Mouse (Mus musculus): ENCODE measurements around the gene Kctd21. TPM values are rescaled to one million over a fixed set of nuclear protein-coding genes. Genes with fewer than 3 reads are reported as not detected.
A peak's percentile ranks its signal among the peaks of the same experiment; 100 is the strongest.

Gene Kctd21
- polyA plus RNA-seq, 1 experiment from 2014 or later, result 5.4 TPM

DNA sequence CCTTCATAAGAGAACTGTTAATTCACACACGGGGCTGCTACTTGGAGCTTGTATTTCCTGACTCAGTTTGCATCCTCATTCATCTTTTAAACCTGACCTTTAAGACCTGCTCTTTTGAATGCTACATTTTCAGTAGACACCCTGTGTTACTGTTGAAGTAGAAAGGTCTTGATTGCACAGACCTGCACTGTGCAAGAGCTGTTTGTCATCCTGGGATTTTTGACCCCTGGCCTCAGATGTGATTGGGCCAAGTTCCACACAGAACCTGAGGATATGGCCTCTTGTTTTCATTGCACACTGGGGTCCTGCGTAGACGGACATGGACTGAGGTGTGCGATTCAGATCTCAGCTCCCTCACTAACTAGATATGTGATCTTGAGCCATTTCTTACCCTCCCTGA is 6.5 kb downstream of the Kctd21 start:
- no peak for ATAC-seq (replicated peaks; ENCODE audit: low FRiP score, low TSS enrichment, low read depth)
- peak overlapping the region; percentile 58 for H3K27ac ChIP-seq (ENCODE audit: low read depth)

DNA sequence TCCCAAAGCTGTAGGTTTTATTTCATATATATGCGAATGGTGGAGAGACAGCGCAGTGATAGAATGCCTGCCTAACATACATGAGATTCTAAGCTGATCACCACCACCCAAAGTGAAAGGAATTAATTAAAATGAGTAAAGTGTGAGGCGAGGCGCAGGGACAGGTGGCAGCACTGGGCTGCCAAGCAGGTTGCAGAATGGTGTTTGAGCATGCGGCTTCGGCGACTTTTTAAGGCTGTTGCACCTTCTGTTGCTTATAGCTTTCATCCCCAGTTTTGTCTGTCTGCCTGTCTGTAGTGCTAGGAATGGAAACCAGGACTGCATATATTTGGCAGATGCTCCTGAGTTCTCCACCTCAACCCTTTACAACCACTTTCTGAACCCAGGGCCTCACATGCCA is 7.5 kb downstream of the Kctd21 start:
- ATAC-seq (replicated peaks; ENCODE audit: low FRiP score, low TSS enrichment, low read depth), result no peak
- H3K27me3 ChIP-seq (replicated peaks; ENCODE audit: control insufficient read depth, insufficient read depth, low read length), result no peaks in the 10 kb centered on the region
- 88% methylated on average over 7 of the region's 7 CpGs for WGBS
- peak overlapping the region; percentile 58; the same call in 1 of the 2 replicates for H3K27ac ChIP-seq (ENCODE audit: low read depth)
- no peak for DNase-seq (ENCODE audit: low spot score)
- H3K9ac ChIP-seq (ENCODE audit: low read length), result no peak overlapping the region
- H3K9me3 ChIP-seq (ENCODE audit: control insufficient read depth, low read length), result 0 out of 2 replicates have a peak, but pooled peaks cover 2% of the 10 kb centered on the region
- H3K36me3 ChIP-seq (ENCODE audit: control insufficient read depth, insufficient read depth, low read length), result no peaks in the 10 kb centered on the region
- H3K4me1 ChIP-seq (replicated peaks; ENCODE audit: control insufficient read depth, insufficient read depth, low read length), result peaks cover 26% of the 10 kb centered on the region
- H3K4me2 ChIP-seq (ENCODE audit: low read length), result no peak overlapping the region
- no peak overlapping the region for H3K4me3 ChIP-seq (ENCODE audit: low read depth, low read length)

More for the DNA sequence above, 6.5 kb downstream of the Kctd21 start:
- Histone ChIP-seq H3K36me3 (ENCODE audit: control insufficient read depth, insufficient read depth, low read length) (no peaks in the 10 kb centered on the region), H3K4me1 (replicated peaks; ENCODE audit: control insufficient read depth, insufficient read depth, low read length) (peaks cover 19% of the 10 kb centered on the region), H3K9me3 (ENCODE audit: control insufficient read depth, low read length) (0 out of 2 replicates have a peak, but pooled peaks cover 2% of the 10 kb centered on the region), H3K9ac (ENCODE audit: low read length) (no peak overlapping the region), H3K4me3 (ENCODE audit: low read depth, low read length) (no peak overlapping the region), H3K4me2 (ENCODE audit: low read length) (no peak overlapping the region), H3K27me3 (replicated peaks; ENCODE audit: control insufficient read depth, insufficient read depth, low read length) (no peaks in the 10 kb centered on the region)
- no peak for DNase-seq (ENCODE audit: low spot score)
- WGBS, result 56% methylated on average over 4 of the region's 4 CpGs

DNA sequence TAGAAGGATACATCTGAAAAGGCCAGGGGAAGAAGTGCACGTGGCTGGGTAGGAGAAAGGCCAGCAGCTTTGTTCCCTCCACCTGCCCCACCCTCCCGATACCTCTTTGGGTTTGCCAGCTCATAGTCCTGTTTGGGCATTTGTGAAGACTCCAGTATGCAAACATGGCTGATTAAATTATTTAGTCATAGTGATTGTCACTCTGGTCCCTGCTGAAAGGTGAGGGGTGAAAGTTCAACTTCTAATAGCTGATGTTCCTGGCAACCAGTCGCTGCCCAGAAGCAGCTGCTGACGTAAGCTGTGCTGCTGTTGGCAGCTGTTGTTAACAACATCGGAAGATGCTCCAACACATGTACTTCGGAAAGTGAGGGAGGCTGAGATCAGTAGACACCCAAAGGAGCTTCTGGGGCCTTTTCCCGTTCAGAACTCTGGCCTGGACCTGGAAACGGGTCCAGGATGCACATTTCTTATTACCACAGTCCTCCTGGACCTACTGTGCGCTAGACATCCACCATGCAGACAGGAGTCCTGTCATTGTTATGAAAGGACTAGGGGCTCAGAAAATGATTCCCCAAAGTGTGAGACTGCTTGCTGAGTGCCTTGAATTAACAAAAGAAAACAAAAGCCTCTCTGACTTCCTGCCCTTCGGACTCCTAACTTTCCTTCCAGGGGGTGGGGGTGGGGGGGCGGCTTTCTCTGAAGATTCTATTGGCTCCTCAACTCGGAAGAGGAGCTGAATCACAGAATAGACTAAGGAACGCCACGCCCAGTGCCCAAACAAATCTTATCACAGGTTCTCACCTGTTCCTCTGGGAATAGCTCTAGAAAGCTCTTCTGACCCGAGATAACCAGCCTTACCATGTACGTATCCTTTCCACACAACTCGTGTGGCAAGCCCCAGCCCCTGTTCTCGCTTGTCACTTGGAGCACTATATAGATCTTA is 9.1 kb downstream of the Kctd21 start:
- Histone ChIP-seq H3K36me3 (ENCODE audit: control insufficient read depth, insufficient read depth, low read length) (no peaks in the 10 kb centered on the region), H3K4me2 (ENCODE audit: low read length) (no peak overlapping the region), H3K4me3 (ENCODE audit: low read depth, low read length) (no peak overlapping the region), H3K9me3 (ENCODE audit: control insufficient read depth, low read length) (0 out of 2 replicates have a peak, but pooled peaks cover 2% of the 10 kb centered on the region), H3K27ac (ENCODE audit: low read depth) (no peak overlapping the region), H3K9ac (ENCODE audit: low read length) (no peak overlapping the region), H3K4me1 (replicated peaks; ENCODE audit: control insufficient read depth, insufficient read depth, low read length) (peaks cover 38% of the 10 kb centered on the region), H3K27me3 (replicated peaks; ENCODE audit: control insufficient read depth, insufficient read depth, low read length) (no peaks in the 10 kb centered on the region)
- WGBS, result 58% methylated on average over 18 of the region's 18 CpGs
- DNase-seq (ENCODE audit: low spot score) (no peak), ATAC-seq (replicated peaks; ENCODE audit: low FRiP score, low TSS enrichment, low read depth) (peak; percentile 48)

DNA sequence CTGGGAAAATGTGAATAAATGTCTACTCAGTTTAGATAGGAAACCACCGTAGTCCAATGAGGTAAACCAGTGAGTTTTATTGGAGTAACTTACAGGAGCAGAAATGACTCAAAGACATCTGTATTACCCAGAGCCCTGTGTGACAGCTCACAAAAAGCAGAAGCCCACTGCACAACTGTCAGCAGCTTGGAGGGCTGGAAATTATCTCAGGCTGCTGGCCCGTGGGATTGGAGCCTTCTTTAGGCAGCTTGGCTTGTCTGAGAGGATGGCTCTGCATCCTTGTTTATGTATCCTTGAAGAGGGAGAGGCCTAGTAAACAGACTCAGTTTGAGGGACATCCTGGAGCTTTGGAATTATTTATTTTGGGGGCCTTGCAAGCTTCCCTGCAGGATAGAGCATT is 10.8 kb downstream of the Kctd21 start:
- Histone ChIP-seq H3K27me3 (replicated peaks; ENCODE audit: control insufficient read depth, insufficient read depth, low read length) (no peaks in the 10 kb centered on the region), H3K9ac (ENCODE audit: low read length) (no peak overlapping the region), H3K4me3 (ENCODE audit: low read depth, low read length) (no peak overlapping the region), H3K27ac (ENCODE audit: low read depth) (peak overlapping the region; percentile 78), H3K36me3 (ENCODE audit: control insufficient read depth, insufficient read depth, low read length) (no peaks in the 10 kb centered on the region), H3K9me3 (ENCODE audit: control insufficient read depth, low read length) (0 out of 2 replicates have a peak, but pooled peaks cover 2% of the 10 kb centered on the region), H3K4me1 (replicated peaks; ENCODE audit: control insufficient read depth, insufficient read depth, low read length) (peaks cover 38% of the 10 kb centered on the region), H3K4me2 (ENCODE audit: low read length) (no peak overlapping the region)
- DNase-seq (ENCODE audit: low spot score), result peak; percentile 55
- 23% methylated on average over 2 of the region's 2 CpGs for WGBS
- ATAC-seq (replicated peaks; ENCODE audit: low FRiP score, low TSS enrichment, low read depth), result peak; percentile 50

DNA sequence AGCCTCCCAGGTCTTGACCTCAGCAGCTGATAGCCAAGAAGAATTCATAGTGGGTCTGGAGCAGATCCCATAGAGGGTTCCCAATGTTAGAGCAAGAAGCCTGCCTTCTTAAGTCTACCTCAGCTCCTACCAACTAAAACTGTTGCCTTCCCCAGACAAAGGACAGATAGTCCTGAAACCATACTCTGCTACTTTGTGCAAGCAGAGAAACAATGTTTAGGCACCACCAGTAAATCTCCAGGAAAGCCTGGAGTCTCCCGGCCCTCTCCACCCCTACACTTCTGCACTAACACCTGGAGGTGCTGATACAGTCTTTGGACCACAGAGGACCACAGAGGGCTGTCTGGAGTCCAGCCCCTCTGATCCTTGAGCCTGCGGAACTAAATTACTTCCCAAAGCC is 12.5 kb downstream of the Kctd21 start:
- Histone ChIP-seq H3K4me3 (ENCODE audit: low read depth, low read length) (no peak overlapping the region), H3K27ac (ENCODE audit: low read depth) (no peak overlapping the region), H3K36me3 (ENCODE audit: control insufficient read depth, insufficient read depth, low read length) (no peaks in the 10 kb centered on the region), H3K27me3 (replicated peaks; ENCODE audit: control insufficient read depth, insufficient read depth, low read length) (no peaks in the 10 kb centered on the region), H3K4me1 (replicated peaks; ENCODE audit: control insufficient read depth, insufficient read depth, low read length) (peaks cover 36% of the 10 kb centered on the region), H3K4me2 (ENCODE audit: low read length) (no peak overlapping the region), H3K9me3 (ENCODE audit: control insufficient read depth, low read length) (0 out of 2 replicates have a peak, but pooled peaks cover 2% of the 10 kb centered on the region), H3K9ac (ENCODE audit: low read length) (no peak overlapping the region)
- WGBS, result 71% methylated on average over 2 of the region's 2 CpGs
- DNase-seq (ENCODE audit: low spot score) (no peak), ATAC-seq (replicated peaks; ENCODE audit: low FRiP score, low TSS enrichment, low read depth) (no peak)

DNA sequence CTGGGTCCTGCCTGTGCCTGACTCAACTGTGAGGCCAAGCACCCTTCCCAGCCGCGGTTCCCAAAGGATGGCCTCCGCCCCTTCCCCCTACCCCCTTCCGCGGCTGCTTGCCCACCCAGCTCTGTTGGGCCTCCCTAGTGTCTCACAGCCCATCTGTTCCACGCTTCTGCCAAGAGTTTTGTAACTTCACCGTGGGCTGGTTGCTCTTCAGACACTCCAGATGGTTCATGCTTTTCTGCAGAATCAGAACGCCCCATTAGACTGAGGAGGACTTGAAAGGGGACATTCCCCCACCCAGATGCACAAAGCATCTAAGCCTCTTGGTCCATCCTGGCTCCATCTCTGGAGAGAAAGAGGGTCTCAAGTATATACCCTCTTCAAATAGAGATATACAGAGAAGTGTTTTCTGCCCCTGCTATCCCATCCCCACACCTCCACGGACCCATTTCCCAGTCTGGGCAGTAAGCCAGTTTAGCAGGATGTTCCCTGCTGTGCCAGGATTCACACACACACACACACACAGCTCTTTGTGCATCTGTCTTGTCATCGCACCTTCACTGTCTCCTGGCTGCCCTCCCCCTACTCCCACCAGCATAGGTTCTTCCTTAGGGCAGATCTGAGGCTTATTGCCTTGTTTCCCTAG is 13.2 kb downstream of the Kctd21 start:
- ATAC-seq (replicated peaks; ENCODE audit: low FRiP score, low TSS enrichment, low read depth) (no peak), DNase-seq (ENCODE audit: low spot score) (no peak)
- Histone ChIP-seq H3K9ac (ENCODE audit: low read length) (no peak overlapping the region), H3K27ac (ENCODE audit: low read depth) (no peak overlapping the region), H3K4me3 (ENCODE audit: low read depth, low read length) (no peak overlapping the region), H3K4me2 (ENCODE audit: low read length) (no peak overlapping the region), H3K4me1 (replicated peaks; ENCODE audit: control insufficient read depth, insufficient read depth, low read length) (peaks cover 33% of the 10 kb centered on the region), H3K9me3 (ENCODE audit: control insufficient read depth, low read length) (0 out of 2 replicates have a peak, but pooled peaks cover under 1% of the 10 kb centered on the region), H3K36me3 (ENCODE audit: control insufficient read depth, insufficient read depth, low read length) (no peaks in the 10 kb centered on the region), H3K27me3 (replicated peaks; ENCODE audit: control insufficient read depth, insufficient read depth, low read length) (no peaks in the 10 kb centered on the region)
- WGBS, result 55% methylated on average over 10 of the region's 10 CpGs

DNA sequence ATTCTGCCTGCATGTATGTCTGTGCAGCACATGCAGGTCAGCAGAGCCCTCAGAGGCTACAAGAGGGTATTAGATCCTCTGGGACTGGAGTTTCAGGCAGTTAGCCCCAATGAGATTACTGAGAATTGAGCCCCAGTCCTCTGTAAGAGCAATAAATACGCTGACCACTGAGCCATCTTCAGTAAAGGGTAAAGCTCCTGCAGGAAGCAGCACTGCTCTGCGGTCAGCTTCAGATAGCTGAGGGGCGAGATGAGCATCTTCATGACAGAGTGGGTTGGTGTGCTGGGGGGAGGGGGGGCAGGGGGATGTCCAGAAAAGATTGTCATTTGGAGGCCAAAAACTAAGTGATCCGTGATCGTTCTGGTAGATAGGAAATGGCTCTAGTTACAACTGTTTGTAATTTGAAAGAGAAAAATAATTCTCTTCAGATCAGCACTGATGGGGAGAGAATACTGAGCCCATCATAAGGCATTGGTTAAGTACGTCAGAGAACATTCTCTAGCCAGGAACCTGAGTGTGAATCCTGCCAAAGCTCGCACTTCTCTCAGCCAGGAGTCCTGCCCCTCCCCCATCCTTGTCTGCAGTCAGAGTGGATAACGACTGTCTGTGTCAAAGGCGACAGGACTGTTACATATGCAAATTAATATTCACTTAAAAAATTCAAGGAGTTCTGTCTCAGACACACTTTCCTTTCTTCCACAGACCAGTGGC is 14.1 kb downstream of the Kctd21 start:
- DNase-seq (ENCODE audit: low spot score) (no peak), ATAC-seq (replicated peaks; ENCODE audit: low FRiP score, low TSS enrichment, low read depth) (no peak)
- 78% methylated on average over 9 of the region's 9 CpGs for WGBS
- Histone ChIP-seq H3K36me3 (ENCODE audit: control insufficient read depth, insufficient read depth, low read length) (no peaks in the 10 kb centered on the region), H3K9me3 (ENCODE audit: control insufficient read depth, low read length) (no peaks in the 10 kb centered on the region), H3K27ac (ENCODE audit: low read depth) (no peak overlapping the region), H3K9ac (ENCODE audit: low read length) (no peak overlapping the region), H3K4me2 (ENCODE audit: low read length) (no peak overlapping the region), H3K27me3 (replicated peaks; ENCODE audit: control insufficient read depth, insufficient read depth, low read length) (no peaks in the 10 kb centered on the region), H3K4me3 (ENCODE audit: low read depth, low read length) (no peak overlapping the region), H3K4me1 (replicated peaks; ENCODE audit: control insufficient read depth, insufficient read depth, low read length) (peaks cover 33% of the 10 kb centered on the region)

DNA sequence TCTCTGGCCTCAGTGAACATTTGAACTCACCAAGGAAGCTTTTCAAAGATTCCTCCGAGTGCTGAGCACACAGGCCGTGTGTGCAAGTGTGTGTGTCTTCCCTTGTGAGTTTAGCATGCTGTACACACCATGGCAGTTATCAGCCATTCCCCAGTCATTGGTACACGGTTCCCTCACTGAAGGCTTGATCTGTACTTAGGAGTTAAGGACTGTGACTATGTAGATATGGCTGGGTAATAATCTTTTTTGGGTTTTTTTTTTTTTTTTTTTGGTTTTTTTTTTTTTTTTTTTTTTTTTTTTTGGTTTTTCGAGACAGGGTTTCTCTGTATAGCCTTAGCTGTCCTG is 14.7 kb downstream of the Kctd21 start:
- WGBS, result 76% methylated on average over 4 of the region's 4 CpGs
- ATAC-seq (replicated peaks; ENCODE audit: low FRiP score, low TSS enrichment, low read depth), result no peak
- H3K9me3 ChIP-seq (ENCODE audit: control insufficient read depth, low read length), result no peaks in the 10 kb centered on the region
- peaks cover 33% of the 10 kb centered on the region for H3K4me1 ChIP-seq (replicated peaks; ENCODE audit: control insufficient read depth, insufficient read depth, low read length)
- H3K27me3 ChIP-seq (replicated peaks; ENCODE audit: control insufficient read depth, insufficient read depth, low read length), result no peaks in the 10 kb centered on the region
- no peak overlapping the region for H3K4me2 ChIP-seq (ENCODE audit: low read length)
- no peaks in the 10 kb centered on the region for H3K36me3 ChIP-seq (ENCODE audit: control insufficient read depth, insufficient read depth, low read length)
- no peak for DNase-seq (ENCODE audit: low spot score)
- H3K27ac ChIP-seq (ENCODE audit: low read depth), result no peak overlapping the region
- no peak overlapping the region for H3K4me3 ChIP-seq (ENCODE audit: low read depth, low read length)
- no peak overlapping the region for H3K9ac ChIP-seq (ENCODE audit: low read length)
